Mouse (Mus musculus) liver (tissue): ENCODE measurements at regions not wholly inside any gene's neighbourhood (a gene's known extent, or its start where the extent isn't known, plus 50 kb on each side); places are given as distances from the start of the nearest gene placed in this dataset.

Experiments used
- DNase-seq: peaks from one replicate; pipeline ENCODE4 v3.0.0-alpha.2; 2020; ENCODE audit warnings: mixed read lengths

- DNase-seq, result no peak
Observed at GRCm38 (mm10) chr13:98438206-98438605, 53.6 kb downstream of the Gm10320 start.

GRCm38 (mm10) chr13:98436961-98437360, 54.8 kb downstream of the Gm10320 start:
- DNase-seq, result no peak

DNA sequence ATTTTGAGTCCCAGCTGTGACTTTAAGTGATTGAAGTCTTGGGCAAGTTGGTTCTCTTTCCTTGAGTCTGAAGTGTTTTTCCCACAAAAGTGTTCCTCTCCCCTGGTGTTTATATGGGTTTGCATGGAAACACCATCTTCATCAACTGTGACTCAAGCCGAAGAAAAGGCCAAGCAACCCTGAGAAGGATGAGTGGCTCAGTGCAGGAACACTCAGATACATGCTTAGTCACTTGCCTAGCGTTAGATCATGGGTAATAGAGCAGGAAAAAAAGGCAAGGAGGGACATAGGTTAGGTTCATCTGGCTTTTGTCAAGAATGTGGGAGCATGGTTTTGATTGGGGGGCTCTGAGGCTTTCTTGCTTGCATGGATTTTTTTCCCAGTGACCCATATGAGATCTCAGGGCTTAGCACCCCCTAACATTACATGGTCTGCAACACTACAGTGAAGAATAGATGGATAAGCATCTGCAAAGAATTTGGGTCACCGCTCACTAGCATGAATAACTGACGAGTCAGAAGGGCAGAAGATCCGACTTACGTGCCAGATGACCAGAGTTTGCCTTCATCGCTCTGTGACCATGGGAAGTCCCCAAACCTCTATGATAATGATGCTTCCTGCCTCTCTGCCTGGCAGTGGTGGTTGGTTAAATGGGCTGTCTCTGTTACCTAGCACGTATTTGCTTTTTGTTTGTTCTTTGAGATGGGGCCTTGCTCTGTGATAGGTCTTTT, 56.4 kb downstream of the Gm10320 start:
- DNase-seq, result no peak

DNA sequence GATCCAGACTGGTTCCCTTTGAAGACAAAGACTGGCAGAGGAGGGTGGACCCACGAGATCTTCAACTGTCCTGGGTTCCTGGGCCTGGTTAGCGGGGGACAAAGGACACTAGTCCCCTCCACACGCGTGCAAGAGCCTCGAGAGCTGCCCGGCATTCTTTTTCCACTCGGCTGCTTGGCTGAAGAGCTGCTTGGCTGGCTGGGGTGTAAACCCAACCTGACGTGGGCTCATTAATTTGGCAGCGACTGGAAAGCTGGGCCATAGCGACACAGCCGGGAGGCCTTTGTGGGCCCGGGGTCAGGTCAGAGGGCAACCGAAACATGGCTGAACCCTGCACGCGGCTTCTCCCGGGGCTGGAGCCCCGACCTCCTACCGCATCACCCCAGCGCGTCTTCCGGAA, 62.0 kb downstream of the Gm10320 start:
- no peak for DNase-seq

GRCm38 (mm10) chr13:98427660-98428059, 64.1 kb downstream of the Gm10320 start:
- DNase-seq, result peak; percentile 5

DNA sequence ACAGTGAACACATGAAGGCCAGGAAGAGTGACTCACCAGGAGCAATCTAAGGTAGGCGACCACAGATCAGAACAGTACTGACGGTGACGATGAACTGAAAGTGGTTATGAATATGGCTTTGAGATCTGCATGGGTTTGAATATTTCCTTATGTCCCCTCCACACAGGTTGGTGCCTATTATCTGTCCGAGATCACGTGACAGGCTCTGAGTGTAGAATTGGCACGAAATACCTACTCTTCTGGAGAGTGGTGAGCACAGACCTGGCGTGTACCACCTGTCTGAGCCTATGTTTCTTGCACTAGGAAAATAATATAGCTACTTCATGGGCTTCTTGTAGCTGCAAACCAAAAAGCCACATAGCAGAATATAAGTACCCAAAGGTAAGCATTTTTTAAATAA, 66.8 kb downstream of the Gm10320 start:
- DNase-seq, result no peak

GRCm38 (mm10) chr13:98424000-98424399, 67.8 kb downstream of the Gm10320 start:
- DNase-seq, result no peak

GRCm38 (mm10) chr13:98420419-98421043, 66.5 kb downstream of the Foxd1 start:
- no peak for DNase-seq

- DNase-seq, result no peak
Observed at GRCm38 (mm10) chr13:98417736-98418135, 63.7 kb downstream of the Foxd1 start.

DNA sequence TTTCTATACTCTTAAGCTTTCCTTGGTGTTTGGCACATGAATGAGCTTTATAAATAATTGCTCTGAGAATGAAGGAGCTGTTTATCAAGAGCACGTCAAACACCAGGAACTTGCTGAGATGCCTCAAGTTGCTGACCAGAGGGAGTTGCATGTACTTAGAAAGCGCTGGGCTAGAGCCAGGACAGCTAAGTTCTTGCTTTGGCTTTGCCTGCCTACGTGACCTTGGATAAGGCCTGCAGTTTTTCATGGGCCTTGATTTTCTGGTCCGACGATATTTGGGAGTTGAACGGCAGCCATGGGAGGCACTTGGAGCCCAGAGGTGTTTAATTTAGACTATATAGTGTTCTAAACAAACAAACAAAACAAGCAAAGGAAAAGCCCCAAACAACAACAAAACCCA, 62.4 kb downstream of the Foxd1 start:
- DNase-seq, result no peak

DNA sequence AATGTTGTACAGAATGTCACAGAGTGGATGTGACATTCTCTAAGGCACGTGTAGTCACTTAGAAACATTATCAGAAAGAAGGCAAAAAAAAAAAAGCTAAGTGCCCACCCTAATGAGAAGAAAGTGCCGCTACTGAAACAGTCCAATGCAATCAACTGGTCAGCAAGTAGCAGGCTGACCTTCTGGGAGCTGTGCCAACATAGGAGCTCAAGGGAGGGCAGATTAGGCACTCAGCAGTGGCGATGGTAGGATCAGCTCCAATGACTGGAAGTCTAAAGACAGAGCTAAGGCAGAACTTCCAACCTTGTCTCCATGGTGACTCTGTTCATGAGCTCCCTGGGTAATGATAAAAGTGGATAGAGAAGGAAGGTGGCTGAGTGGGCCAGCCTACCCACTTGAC, 60.8 kb downstream of the Foxd1 start:
- DNase-seq, result no peak

DNA sequence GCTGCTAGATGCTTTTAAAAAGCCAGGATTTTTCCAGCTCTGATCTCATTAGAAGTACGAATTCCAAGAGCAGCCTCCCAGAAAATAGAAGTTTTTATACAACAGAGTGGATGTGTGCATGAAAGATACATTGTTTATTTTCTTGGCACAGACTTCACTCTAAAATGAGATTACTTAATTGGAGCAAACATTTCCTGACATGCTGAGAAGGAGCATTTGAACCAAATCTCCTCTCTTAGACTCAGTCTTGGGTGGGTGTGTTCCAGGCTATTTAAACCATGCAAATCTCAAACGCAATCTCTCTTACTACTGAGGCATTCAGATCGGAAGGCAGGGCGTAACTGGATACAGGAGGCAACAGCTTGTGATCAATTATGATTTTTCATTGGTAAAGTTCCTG, 59.2 kb downstream of the Foxd1 start:
- DNase-seq, result no peak
